Mouse (Mus musculus): ENCODE measurements around the gene Paqr8.

Paqr8 gene

DNA sequence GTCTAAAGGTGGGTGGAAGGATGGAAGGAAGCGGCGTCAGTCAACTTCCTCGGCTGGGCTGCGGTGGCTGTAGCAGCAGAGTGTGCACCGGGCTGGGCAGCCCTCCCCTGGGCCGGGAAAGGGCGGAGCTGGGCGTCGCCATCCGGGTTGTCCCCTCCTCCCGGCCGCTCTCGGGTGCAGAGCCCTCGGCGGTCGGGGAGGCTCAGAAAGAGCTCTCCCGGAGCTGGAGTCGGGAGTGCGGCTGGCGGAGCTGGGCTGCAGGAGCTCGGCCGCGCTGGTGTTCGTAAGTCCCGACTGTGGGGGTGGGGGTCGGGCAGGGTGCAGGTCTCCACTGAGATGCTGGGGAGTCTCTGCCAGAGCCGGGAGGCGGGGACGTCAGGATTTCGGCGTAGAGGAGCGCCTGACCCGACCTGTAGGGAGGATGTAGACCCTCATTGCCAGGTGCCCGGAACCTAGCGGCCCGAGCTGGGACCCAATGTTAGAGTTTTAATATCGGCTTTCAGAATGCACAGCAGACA lies at the start of gene Paqr8:
Gene Paqr8, plus strand, starts transcription at position 203 of the 518 bp plus-strand sequence.
- in situ Hi-C loops (cut with MboI, MseI): loop anchor here in 1 of 2 experiments (5.0 kb wide), 1 partner anchor 73 kb away; no protein-coding TSS in a partner anchor

DNA sequence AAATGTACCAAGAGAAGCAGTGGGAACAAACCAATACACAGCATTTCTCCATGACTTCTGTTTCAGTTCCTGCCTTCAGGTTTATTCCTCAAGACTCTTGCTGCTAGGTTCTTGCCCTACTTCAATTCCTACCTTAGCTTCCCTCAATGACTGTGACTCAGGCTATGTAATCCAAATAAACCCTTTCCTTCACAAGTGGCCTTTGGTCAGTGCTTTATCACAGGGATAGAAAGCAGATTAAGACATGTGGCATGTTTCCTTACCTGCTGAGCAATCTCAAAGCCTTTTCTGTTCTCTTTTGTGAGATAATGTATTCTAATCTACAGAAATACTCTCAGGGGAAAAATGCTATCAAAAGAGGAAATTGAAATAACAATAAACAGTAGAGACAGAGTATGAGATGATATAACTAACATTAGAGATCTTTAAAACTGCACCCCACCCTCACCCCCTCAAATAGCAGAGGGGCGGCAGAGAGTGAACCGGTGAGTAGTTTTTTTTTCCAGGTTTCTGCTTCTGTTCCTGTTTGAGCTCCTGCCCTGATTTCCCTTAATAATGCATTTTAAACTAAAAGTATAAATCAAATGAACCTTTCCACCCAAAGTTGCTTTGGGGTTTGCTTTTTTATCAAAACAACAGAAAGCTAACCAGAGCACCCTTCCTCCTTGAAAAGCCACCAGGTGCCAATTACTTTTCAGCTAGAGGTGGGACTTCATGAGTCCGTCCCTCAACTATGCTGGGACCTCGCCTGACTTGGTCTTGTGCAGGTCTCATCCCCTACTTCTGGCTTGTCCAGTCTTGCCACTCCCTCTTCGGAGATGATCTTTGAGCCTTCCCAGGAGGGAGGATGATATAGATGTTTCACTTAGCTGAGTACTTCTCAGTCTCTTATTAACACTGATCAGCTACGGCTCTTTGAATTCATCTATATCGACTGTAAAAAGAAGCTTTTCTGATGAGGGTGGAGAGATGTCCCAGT lies 33.2 kb upstream of the Paqr8 start:
- in situ Hi-C loops (cut with MboI, MseI): loop anchor here in 1 of 2 experiments (10.0 kb wide), 1 partner anchor 1028 kb away; no protein-coding TSS in a partner anchor

DNA sequence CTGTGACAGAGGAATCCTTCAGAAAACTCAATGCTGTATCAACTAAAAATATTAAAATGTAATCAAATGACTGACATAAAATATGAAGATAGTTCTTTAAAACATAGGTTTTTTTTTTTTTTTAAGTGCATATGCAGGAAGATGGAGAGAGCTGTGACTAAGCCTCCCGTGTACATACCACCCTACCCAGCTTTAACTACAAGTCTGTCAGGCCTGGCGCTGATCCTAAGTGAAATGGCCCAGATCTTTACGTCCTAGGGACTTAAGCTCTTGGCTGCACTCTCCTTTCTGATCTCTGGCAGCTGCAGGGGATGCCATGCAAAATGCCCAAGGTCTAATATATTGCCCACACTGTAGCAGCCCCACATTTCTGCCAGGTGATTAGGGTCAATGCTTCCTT lies 29.6 kb upstream of the Paqr8 start:
- in situ Hi-C loops (cut with MboI, MseI): no loop called here

DNA sequence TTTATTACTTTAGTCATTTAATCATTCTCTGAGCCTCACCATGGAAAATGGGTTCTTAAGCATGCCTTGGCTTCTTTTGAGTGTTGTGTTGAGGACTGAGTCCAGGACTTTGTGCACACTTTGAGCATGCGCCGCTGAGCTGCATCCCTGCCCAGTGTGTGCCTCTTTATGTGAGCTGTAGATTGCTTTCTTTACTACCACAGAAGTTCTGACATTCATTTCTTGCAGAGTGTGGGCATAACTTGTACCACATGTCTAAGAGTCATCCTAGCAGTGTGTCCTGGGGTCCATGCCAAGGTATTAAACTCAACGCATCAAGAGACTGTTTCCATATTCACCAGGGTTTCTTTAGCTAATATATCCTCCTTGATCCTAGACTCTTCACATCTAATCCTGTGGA lies 28.5 kb upstream of the Paqr8 start:
- in situ Hi-C loops (cut with MboI, MseI): no loop called here

DNA sequence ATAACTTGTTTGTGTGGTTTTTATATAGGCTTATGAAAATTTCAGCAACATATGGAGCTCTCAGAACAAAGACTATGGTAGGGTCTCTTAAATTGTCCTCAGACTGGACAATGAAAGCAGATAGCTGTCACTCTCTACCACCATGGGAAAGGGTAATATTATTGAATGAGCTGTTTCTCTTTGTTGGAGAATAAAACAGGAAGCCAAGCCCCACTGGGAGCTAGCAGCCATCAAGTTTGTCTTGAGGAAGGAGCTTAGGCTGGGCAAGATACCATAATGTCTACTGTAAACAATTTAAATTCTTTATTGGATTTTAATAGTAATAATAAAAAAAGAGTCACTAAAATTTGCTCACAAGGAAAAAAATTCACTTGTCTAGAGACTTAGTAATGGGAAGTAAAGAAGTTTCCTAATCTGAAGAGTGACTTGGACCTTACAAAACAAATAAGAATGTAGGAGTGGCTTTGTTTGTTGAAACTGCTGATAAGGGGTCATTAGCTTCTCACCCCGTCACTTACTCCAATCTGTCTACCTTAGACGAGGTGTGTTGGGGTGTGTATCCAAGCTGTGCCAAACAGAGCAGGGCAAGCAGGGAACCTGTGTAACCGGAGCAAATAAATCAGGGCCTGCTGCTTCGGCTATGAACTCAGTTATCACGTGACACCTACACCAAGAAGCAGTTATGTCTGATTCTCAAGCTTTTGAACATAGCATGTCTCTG lies 26.8 kb upstream of the Paqr8 start:
- in situ Hi-C loops (cut with MboI, MseI): no loop called here

DNA sequence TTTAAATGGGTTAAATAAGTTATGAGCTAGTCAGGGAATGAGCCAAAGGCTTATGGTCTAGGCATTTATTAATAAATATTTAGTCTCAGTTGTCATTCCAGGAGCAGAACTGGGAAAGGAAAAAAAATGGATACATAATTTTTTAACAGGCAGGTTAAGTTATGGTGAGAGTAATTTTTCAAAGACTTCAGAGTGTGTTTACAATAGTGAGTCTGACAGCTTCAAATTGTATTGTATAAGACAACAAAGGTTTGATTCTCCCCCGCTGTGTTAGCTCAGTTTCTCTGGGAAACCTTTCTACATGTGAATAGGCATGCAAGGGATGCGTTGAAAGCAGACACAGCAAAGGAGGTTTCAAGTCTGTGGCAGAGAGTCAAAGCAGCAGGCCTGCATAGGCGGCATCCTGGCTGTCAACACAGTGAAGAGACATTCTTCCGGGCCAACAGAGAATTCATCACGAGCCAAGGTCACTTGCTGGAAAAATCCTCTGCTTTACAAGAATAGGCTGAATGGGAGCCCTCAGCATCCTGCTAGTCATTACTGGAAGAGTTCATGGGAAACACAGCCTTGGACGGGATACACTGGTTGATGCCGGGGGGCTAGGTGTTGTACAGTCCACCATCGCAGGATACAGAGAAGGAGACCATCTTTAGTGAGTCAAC lies 23.0 kb upstream of the Paqr8 start:
- in situ Hi-C loops (cut with MboI, MseI): no loop called here

DNA sequence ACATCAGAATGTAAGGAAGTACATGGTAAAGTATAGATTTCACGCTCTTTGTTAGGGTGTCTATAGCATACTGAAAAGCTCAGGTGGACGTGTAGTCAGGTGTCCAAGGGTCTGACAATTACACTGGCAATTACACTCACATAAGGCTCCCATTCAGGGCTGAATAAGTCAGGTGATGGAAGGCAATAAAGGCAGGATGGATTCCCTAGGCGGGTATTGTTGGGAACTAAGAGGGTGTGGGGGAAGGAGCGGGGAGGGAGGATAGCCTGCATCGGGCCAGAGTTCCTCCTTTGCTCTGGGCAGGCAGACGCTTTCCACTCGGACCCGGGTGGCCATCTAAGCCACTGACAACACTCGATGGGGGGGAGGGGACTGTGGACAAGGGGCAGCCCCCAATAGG lies 22.4 kb upstream of the Paqr8 start:
- in situ Hi-C loops (cut with MboI, MseI): no loop called here

DNA sequence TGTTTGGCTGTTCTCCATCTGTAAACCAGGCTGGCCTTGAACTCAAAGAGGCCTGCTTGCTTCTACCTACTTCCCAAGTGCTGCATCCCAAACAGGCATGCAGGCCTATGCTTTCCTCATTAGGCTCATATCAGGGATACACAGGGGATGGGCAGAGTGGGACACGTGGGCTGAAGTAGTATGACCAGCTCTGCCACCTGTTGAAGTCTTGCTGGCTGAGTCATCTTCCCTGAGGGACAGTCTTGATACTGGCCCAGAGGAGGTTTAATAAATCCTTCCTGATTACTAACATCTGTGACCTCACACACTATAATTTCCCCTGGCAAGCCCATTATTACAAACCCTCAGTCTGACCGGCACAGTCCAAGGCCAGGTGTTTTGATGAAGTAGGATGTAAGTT lies 19.5 kb upstream of the Paqr8 start:
- in situ Hi-C loops (cut with MboI, MseI): no loop called here

DNA sequence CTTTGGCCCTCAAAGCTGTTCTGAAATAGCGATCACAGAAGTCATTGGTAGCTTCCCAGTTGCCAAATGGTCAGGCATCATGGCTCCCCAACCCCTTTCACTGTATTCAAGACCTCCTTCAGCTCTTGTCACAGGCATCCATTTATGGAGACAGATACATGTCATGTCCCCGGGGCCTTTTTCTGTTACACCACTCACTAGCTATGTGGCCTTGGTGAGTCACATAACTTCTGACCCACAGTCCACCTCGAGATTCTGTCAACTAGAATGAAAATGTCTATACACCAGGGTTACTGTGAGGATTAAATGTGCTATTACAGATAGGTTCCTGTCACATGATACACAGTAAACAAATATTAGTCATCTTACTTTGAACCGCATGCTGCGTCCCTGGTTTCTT lies 17.9 kb upstream of the Paqr8 start:
- in situ Hi-C loops (cut with MboI, MseI): no loop called here

DNA sequence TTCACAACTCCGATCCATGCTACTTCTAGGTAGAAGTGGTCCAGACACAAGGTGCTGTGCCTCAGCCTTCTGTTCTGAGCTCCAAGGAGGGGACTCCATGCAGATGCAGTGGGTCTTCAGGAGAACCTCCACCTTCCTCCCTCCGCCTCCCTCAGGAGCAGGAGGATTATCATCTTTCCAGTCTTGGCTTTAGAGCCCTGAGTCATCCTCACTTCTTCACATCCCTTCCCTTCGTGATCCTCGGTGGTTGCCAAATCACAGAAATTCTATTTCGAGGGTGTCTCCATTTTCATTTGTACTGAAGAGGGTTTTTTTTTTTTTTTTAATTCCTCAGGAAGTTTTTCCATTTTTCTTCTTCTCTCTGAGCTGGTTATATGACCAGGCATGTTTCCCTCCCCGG lies 16.3 kb upstream of the Paqr8 start:
- in situ Hi-C loops (cut with MboI, MseI): no loop called here

DNA sequence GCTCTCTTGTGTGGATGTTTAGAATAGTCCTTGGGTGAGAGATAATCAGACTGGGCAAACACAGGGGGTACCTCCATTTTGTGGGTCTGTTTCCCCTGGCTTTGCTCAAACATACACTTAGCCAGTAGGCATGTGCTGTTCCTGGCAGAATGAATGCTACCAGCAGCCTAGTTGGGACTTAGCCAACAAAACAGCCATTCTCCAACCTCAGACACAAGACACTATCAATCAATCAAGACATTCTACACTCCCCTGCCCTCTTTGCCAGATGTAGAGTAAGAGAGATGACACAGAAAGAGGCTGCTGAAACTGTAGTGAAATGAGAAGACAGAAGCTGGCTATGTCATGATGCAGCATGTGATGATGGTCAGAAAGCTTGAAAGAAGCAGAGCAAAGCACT lies 13.1 kb upstream of the Paqr8 start:
- in situ Hi-C loops (cut with MboI, MseI): loop anchor here in 1 of 2 experiments (5.0 kb wide), 1 partner anchor 35 kb away; no protein-coding TSS in a partner anchor

DNA sequence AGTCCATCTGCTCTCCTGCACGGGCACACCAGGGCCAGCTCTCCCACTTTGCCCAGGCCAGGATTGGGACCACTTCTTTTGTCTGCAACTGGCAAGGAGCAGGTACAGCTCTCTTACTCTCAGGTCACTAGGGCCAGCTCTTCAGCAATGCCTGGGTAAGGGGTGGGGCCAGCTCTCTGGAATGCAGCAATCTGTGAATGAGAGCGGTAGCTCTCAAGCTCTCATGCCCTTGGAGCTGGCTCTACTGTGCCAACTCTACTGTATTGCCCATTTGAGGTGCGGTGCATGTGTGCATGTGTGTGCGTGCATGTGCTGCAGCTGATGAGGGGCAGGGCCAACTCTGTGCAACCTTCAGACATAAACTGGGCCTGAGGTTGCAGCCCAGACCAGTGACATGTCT lies 11.0 kb upstream of the Paqr8 start:
- in situ Hi-C loops (cut with MboI, MseI): loop anchor here in 1 of 2 experiments (5.0 kb wide), 1 partner anchor 37 kb away; no protein-coding TSS in a partner anchor

DNA sequence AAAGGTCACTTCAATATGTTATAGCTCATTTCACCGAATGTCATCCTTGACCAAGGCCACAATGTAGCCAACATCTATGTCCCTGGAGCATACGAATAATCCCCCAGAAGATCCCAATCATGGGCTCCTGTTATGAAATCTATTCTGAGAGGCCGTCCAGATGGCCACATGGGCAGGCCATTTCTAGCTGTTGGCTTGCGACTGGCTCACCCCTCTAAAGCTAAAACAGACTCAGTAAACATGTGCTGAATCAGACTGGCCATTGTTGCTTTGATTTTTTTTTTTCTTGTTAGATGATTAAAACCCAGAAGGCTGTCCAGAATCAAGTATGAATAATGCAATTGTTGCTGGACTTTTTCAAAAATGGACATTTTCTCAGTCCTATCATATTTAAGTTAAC lies 7.3 kb upstream of the Paqr8 start:
- in situ Hi-C loops (cut with MboI, MseI): no loop called here

DNA sequence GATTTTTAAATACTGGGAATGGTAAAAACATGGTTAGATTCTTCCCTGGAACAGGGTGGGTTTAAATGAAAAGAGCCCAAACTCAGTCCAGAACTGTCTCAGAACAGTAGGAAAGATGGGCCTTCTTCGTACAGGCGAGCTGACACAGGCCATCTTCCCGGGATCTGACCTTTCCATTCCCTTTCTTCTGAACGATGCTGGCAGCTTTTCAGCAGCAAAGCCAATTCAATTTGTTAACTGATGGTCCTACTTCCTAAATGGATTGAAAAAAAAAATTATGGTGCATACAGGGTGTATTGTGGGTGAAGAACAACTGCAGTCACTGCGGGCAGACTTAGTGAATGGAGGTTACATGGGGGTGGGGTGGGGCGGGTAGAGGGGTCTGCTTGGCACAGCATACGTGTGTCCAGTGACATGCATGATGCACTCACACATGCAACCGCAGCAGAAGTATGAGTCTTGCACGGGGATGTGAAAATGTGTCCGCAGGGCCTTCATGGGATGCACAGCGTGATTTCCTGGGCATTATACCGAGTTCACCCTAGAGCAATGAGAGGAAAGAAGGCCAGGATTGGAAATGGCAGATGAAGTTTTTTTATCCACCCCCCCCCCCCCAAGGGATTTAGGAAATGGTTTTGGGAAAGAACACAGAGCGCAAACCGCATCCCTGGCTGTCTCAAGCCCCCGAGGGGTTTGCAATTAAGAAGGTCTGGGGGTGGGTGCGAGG lies 566 bp upstream of the Paqr8 start:
- in situ Hi-C loops (cut with MboI, MseI): loop anchor here in 1 of 2 experiments (5.0 kb wide), 1 partner anchor 73 kb away; no protein-coding TSS in a partner anchor

DNA sequence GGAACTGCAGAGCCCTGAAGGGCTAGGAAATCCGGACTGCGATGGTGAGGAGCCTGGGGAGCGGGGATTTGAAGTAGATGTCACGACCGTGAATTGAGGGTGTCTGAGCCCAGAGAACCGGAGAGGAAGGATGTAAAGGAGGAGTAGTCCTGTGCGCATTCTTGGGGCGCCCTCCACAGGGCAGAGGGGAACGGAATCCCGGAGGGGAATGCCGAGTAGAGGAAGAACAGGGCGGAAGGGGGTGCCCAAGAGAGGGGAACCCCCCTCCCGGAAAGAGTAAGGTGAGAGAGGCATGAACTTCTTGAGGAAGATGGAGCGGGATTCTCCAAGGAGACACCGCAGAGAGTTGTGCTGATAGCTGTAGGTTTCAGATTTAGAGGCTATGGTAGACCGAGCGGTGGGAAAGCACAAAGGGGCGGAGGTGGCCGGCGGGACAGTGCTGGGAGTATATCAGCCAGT lies 564 bp downstream of the Paqr8 start:
- in situ Hi-C loops (cut with MboI, MseI): loop anchor here in 1 of 2 experiments (5.0 kb wide), 1 partner anchor 74 kb away; no protein-coding TSS in a partner anchor

DNA sequence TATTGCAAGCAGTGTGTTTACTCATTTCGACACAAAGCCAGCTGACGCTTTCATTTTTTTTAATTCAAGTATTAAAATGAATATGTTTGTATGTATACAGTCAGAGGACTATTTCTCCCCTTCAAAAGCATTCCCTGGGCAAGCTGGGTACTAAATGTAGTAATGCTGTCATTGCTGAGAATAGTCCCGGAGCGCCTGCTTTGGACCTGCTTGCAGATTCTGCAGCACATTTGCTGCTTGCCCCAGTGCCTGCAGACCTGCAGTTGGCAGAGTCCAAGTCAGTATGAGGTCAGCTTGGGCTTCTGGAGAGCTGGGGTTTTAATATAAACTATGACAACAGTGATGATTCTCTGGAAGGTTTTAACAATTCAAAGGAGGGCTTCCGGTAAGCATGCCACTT lies 2.7 kb downstream of the Paqr8 start:
- in situ Hi-C loops (cut with MboI, MseI): loop anchor here in 1 of 2 experiments (5.0 kb wide), 1 partner anchor 76 kb away; no protein-coding TSS in a partner anchor

DNA sequence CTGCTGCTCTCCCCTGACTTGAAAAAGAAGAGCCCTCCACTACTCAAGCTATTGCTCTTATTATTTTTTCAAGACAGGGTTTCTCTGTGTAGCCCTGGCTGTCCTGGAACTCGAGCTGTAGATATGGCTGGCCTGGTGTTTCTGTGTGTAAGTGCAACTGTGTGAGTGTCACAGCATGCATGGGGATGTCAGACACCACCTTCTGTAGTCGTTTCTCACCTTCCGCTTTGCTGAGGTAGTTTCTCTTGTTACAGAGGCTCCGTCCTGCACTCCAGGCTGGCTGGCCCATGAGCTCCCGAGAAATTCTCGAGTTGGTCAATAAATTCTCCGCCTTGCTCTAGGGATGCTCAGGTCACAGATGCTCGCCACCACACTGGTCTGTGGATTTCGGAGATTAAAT lies 8.0 kb downstream of the Paqr8 start:
- in situ Hi-C loops (cut with MboI, MseI): no loop called here

DNA sequence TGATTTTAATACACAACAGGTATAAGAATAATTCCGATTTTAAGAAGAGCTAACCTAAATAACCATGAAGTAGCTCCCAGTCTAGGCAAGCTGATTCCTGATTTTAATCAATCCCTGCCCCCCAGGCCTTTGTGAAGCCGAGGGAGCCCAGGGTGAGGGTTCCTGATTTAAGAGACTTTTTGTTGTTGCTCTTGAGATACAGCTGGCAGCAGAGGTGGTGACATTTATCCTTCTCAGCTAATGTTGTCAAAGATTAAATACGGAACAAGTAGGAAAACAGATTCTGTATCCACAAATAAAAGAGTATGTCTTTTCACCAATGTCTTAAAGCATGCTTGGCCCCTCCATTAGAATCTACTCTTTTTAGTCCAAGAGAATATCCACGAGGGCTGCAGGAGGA lies 9.9 kb downstream of the Paqr8 start:
- in situ Hi-C loops (cut with MboI, MseI): no loop called here

DNA sequence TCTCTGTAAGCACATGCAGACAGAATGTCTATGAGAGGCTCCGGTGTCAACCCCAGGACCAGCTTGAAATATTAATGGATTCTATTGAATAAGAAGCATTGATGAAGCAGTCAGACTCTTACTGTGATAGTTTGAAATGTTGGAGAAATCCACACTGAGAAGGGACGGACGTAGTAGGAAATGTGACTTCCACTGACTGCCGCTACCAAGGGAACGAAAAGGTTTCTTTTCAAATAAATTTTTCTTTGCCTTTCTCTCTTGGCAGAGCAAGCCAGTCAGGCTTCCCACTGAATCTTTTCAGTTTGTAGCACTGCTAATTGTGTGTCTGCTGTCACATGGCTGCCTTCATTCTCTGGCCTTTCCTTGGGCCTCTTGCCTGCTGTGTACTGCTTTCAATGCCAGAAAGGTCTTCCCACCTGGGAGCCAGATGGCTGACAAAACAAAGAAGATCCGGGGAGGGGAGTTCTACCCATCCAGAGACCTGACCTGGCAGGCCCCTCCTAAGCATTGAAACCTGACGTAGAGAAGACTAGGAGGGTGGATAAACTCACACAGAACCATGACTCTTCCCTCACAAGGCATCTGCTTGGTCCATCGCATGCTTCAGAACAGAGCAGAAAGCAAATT lies 15.2 kb downstream of the Paqr8 start:
- in situ Hi-C loops (cut with MboI, MseI): no loop called here

DNA sequence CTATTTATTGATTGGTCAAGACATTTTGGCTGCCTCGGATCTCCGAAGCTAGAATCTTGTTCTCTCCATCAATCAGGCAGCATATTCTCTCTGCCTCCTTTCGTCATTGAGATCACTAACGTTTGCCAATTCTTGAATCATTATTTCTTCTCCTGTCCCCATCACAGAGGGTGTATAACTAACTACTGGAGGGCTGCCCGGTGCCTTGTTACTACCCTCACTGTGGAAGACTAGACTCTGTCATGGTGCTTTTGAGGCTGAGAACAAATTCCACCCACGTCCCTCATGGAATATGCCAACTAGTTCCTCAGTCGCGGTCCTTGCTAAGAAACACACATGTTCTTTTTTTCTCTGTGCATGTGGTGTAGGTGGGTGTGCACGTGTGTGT lies 15.7 kb downstream of the Paqr8 start:
- in situ Hi-C loops (cut with MboI, MseI): no loop called here
